8 mouse cellular contexts compared by ENCODE assay signal in genomic region chr11:78328512-78329056, GRCm38 (mm10). TPM values are rescaled to one million over a fixed set of nuclear protein-coding genes. Genes with fewer than 3 reads are reported as not detected.
DNase-seq lines count a peak whose midpoint lies in the region; ATAC-seq and TF ChIP-seq lines count a peak whose summit lies in the region.

No protein-coding gene starts in this region.

- no peak overlapping the region for H3K27ac ChIP-seq in kidney, embryonic 16.5 days (ENCODE audit: low read length)
- no peak overlapping the region for H3K27ac ChIP-seq in cortical plate, adult 2 months (ENCODE audit: insufficient read depth, low read length)
- no peak overlapping the region for H3K27ac ChIP-seq in hindbrain, embryonic 14.5 days
- no peak overlapping the region; the same call in 1 of the 2 replicates for H3K27ac ChIP-seq in midbrain, embryonic 14.5 days (replicated peaks; ENCODE audit: low read depth, low read length)

- H3K4me2 ChIP-seq in kidney, embryonic 16.5 days (replicated peaks; ENCODE audit: low read depth, low read length), result peak overlapping the region; percentile 79
- H3K4me2 ChIP-seq in hindbrain, embryonic 14.5 days (replicated peaks), result peak overlapping the region; percentile 82
- H3K4me2 ChIP-seq in midbrain, embryonic 14.5 days (ENCODE audit: low read length), result peak overlapping the region; percentile 77

- no peaks in the 10 kb centered on the region for H3K9me3 ChIP-seq in kidney, embryonic 16.5 days (ENCODE audit: low read length)
- H3K9me3 ChIP-seq in hindbrain, embryonic 14.5 days (ENCODE audit: control insufficient read depth, low read length), result no peaks in the 10 kb centered on the region
- no peaks in the 10 kb centered on the region for H3K9me3 ChIP-seq in midbrain, embryonic 14.5 days (ENCODE audit: control insufficient read depth, low read length)

- peak overlapping the region; percentile 77 for H3K9ac ChIP-seq in kidney, embryonic 16.5 days (replicated peaks; ENCODE audit: low read length)
- H3K9ac ChIP-seq in hindbrain, embryonic 14.5 days, result peak overlapping the region; percentile 74
- H3K9ac ChIP-seq in midbrain, embryonic 14.5 days (replicated peaks; ENCODE audit: low read length), result peak overlapping the region; percentile 81

- ATAC-seq in kidney, embryonic 16.5 days (ENCODE audit: low FRiP score, low TSS enrichment), result no peak
- ATAC-seq in hindbrain, embryonic 14.5 days (ENCODE audit: low FRiP score), result peak; percentile 73
- ATAC-seq in midbrain, embryonic 14.5 days (ENCODE audit: low FRiP score, low TSS enrichment), result peak; percentile 70; the same call in 1 of the 2 replicates

- peaks cover 7% of the 10 kb centered on the region; the same call in 1 of the 2 replicates for H3K4me1 ChIP-seq in kidney, embryonic 16.5 days (ENCODE audit: insufficient read depth, low read length)
- H3K4me1 ChIP-seq in cortical plate, adult 2 months (ENCODE audit: control insufficient read depth, insufficient read depth, low read length), result 0 out of 2 replicates have a peak, but pooled peaks cover 1% of the 10 kb centered on the region
- peaks cover 9% of the 10 kb centered on the region for H3K4me1 ChIP-seq in hindbrain, embryonic 14.5 days (replicated peaks; ENCODE audit: control insufficient read depth, insufficient read depth, low read length)
- H3K4me1 ChIP-seq in midbrain, embryonic 14.5 days (ENCODE audit: control insufficient read depth, insufficient read depth, low read length), result peaks cover 10% of the 10 kb centered on the region

- H3K4me3 ChIP-seq in kidney, embryonic 16.5 days (ENCODE audit: low read length), result peak overlapping the region; percentile 80
- peak overlapping the region; percentile 43 for H3K4me3 ChIP-seq in cortical plate, adult 2 months (ENCODE audit: insufficient read depth, low read length)
- H3K4me3 ChIP-seq in hindbrain, embryonic 14.5 days (replicated peaks; ENCODE audit: low read length), result peak overlapping the region; percentile 78
- peak overlapping the region; percentile 82 for H3K4me3 ChIP-seq in midbrain, embryonic 14.5 days (replicated peaks; ENCODE audit: low read depth, low read length)

- DNase-seq in kidney, adult 8-10 months, result no peak
- no peak for DNase-seq in hindbrain, embryonic 14.5 days (ENCODE audit: low spot score)
- no peak for DNase-seq in midbrain, embryonic 14.5 days
- no peak for DNase-seq in Muller cell, postnatal 12 days (ENCODE audit: inconsistent ontology term)
- no peak for DNase-seq in frontal cortex, postnatal 36 days (ENCODE audit: low spot score in 2 of 2)
- no peak for DNase-seq in urinary bladder, postnatal 14 days (ENCODE audit: low spot score)

- WGBS in kidney, embryonic 16.5 days, result under 1% methylated on average over 41 of the region's 41 CpGs
- WGBS in hindbrain, embryonic 14.5 days, result under 1% methylated on average over 39 of the region's 41 CpGs
- WGBS in midbrain, embryonic 14.5 days, result under 1% methylated on average over 41 of the region's 41 CpGs

- H3K36me3 ChIP-seq in kidney, embryonic 16.5 days (ENCODE audit: insufficient read depth, low read length), result no peaks in the 10 kb centered on the region
- H3K36me3 ChIP-seq in hindbrain, embryonic 14.5 days (replicated peaks; ENCODE audit: control insufficient read depth, insufficient read depth), result peaks cover 18% of the 10 kb centered on the region; the same call in 1 of the 2 replicates
- peaks cover 9% of the 10 kb centered on the region for H3K36me3 ChIP-seq in midbrain, embryonic 14.5 days (ENCODE audit: control insufficient read depth, insufficient read depth, low read length)

- no peak for TF ChIP-seq POLR2A in cortical plate, adult 2 months (IDR thresholded peaks at IDR 0.05; ENCODE audit: extremely low read depth, insufficient read depth, low read length)

- no peak for TF ChIP-seq CTCF in cortical plate, adult 2 months (IDR thresholded peaks at IDR 0.05; ENCODE audit: extremely low read depth, insufficient read depth, low read length)

- no peaks in the 10 kb centered on the region for H3K27me3 ChIP-seq in kidney, embryonic 16.5 days (ENCODE audit: insufficient read depth, low read length)
- no peaks in the 10 kb centered on the region for H3K27me3 ChIP-seq in hindbrain, embryonic 14.5 days (ENCODE audit: control insufficient read depth, insufficient read depth, low read length)
- no peaks in the 10 kb centered on the region for H3K27me3 ChIP-seq in midbrain, embryonic 14.5 days (ENCODE audit: control insufficient read depth, insufficient read depth, low read length)

RNA-seq across cellular contexts. Expression of gene Pigs, which starts 0.4 kb away (rescaled TPM):
- polyA plus RNA-seq in kidney, embryonic 16.5 days (2015; fragmentation: Nextera tagmentation; extraction: Ambion mirVana), result 97.0 and 100 TPM in 2 replicates
- polyA plus RNA-seq in cortical plate, adult 2 months (2012; rRNA removed), result 69.3 and 77.3 TPM in 2 replicates
- polyA plus RNA-seq in hindbrain, embryonic 14.5 days (2014; fragmentation: Nextera tagmentation; extraction: Ambion mirVana), result 76.4 and 76.5 TPM in 2 replicates
- polyA plus RNA-seq in midbrain, embryonic 14.5 days (2014; fragmentation: Nextera tagmentation; extraction: Ambion mirVana), result 54.7 and 63.6 TPM in 2 replicates

RNA-seq across cellular contexts. Expression of gene Aldoc, which starts 5.8 kb away (rescaled TPM):
- 8.3 and 10.2 TPM in 2 replicates for polyA plus RNA-seq in kidney, embryonic 16.5 days (2015; fragmentation: Nextera tagmentation; extraction: Ambion mirVana)
- polyA plus RNA-seq in cortical plate, adult 2 months (2012; rRNA removed), result 1,609 and 1,659 TPM in 2 replicates
- polyA plus RNA-seq in hindbrain, embryonic 14.5 days (2014; fragmentation: Nextera tagmentation; extraction: Ambion mirVana), result 278 and 292 TPM in 2 replicates
- 71.2 and 89.5 TPM in 2 replicates for polyA plus RNA-seq in midbrain, embryonic 14.5 days (2014; fragmentation: Nextera tagmentation; extraction: Ambion mirVana)

RNA-seq across cellular contexts. Expression of gene Unc119, which starts 14.7 kb away (rescaled TPM):
- polyA plus RNA-seq in kidney, embryonic 16.5 days (2015; fragmentation: Nextera tagmentation; extraction: Ambion mirVana), result 39.4 and 42.3 TPM in 2 replicates
- polyA plus RNA-seq in cortical plate, adult 2 months (2012; rRNA removed), result 65.3 and 68.4 TPM in 2 replicates
- polyA plus RNA-seq in hindbrain, embryonic 14.5 days (2014; fragmentation: Nextera tagmentation; extraction: Ambion mirVana), result 82.6 and 95.8 TPM in 2 replicates
- polyA plus RNA-seq in midbrain, embryonic 14.5 days (2014; fragmentation: Nextera tagmentation; extraction: Ambion mirVana), result 78.3 and 98.1 TPM in 2 replicates

RNA-seq across cellular contexts. Expression of gene Spag5, which starts 27.3 kb away (rescaled TPM):
- 41.7 and 48.6 TPM in 2 replicates for polyA plus RNA-seq in kidney, embryonic 16.5 days (2015; fragmentation: Nextera tagmentation; extraction: Ambion mirVana)
- 29.6 and 35.1 TPM in 2 replicates for polyA plus RNA-seq in cortical plate, adult 2 months (2012; rRNA removed)
- 5.6 and 9.2 TPM in 2 replicates for polyA plus RNA-seq in hindbrain, embryonic 14.5 days (2014; fragmentation: Nextera tagmentation; extraction: Ambion mirVana)
- 5.8 and 8.7 TPM in 2 replicates for polyA plus RNA-seq in midbrain, embryonic 14.5 days (2014; fragmentation: Nextera tagmentation; extraction: Ambion mirVana)

RNA-seq across cellular contexts. Expression of gene BC030499, which starts 37.9 kb away (rescaled TPM):
- polyA plus RNA-seq in kidney, embryonic 16.5 days (2015; fragmentation: Nextera tagmentation; extraction: Ambion mirVana), result 0.30 and 0.33 TPM in 2 replicates
- polyA plus RNA-seq in cortical plate, adult 2 months (2012; rRNA removed), result 31.8 and 39.1 TPM in 2 replicates
- 0.16 and 0.35 TPM in 2 replicates for polyA plus RNA-seq in hindbrain, embryonic 14.5 days (2014; fragmentation: Nextera tagmentation; extraction: Ambion mirVana)
- 0.15 and 0.34 TPM in 2 replicates for polyA plus RNA-seq in midbrain, embryonic 14.5 days (2014; fragmentation: Nextera tagmentation; extraction: Ambion mirVana)
